Comparison of ENCODE assay signal across 15 mouse cellular contexts in the genomic region with DNA sequence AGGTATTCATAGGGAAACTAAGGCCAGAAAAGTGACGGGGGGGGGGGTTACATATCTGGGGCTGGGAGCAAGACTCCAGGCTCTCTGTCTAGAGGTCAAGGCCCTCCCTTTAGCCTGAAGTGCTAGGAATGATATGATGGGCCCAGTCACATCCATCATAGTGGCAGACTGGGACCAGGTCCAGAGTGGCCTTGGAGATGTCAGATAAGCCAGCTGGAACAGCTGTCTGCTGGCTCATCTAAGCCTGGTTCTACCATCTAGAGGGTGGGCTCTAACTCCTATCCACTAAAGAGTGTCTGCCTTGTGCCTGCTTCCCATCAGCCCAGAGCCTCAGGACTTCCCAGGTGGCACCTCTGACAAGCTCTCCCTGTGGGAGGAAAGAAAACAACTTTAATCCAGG. TPM values are rescaled to one million over a fixed set of nuclear protein-coding genes. Genes with fewer than 3 reads are reported as not detected.
DNase-seq lines count a peak whose midpoint lies in the region; ATAC-seq and TF ChIP-seq lines count a peak whose summit lies in the region.
"Had no signal": no experiment of that assay in that cellular context is flagged by ENCODE, and none has a peak within 500 bp of the region (broad histone marks: within the 10 kb centered on the region; RNA-seq: fewer than 3 reads in every experiment).

No protein-coding gene starts in this region.

- H3K9ac ChIP-seq in intestine, embryonic 16.5 days (ENCODE audit: low read depth, low read length), result no peak overlapping the region
- no peak overlapping the region for H3K9ac ChIP-seq in intestine, postnatal 0 days (ENCODE audit: low read depth, low read length)
- H3K9ac ChIP-seq: forebrain, embryonic 13.5 days had no signal

- H3K9me3 ChIP-seq in intestine, embryonic 16.5 days (ENCODE audit: control insufficient read depth, low read length), result no peaks in the 10 kb centered on the region
- H3K9me3 ChIP-seq in intestine, postnatal 0 days (ENCODE audit: control insufficient read depth), result no peaks in the 10 kb centered on the region
- no peaks in the 10 kb centered on the region for H3K9me3 ChIP-seq in limb, embryonic 10.5 days (replicated peaks)
- H3K9me3 ChIP-seq: forebrain, embryonic 13.5 days had no signal

- 0 out of 2 replicates have a peak overlapping the region, but pooled peaks have one; percentile 37 for H3K27ac ChIP-seq in intestine, embryonic 16.5 days (ENCODE audit: low read length)
- H3K27ac ChIP-seq in intestine, postnatal 0 days (ENCODE audit: low read depth, low read length), result no peak overlapping the region
- H3K27ac ChIP-seq in limb, embryonic 10.5 days, result peak overlapping the region; percentile 46; the same call in 1 of the 2 replicates
- H3K27ac ChIP-seq: forebrain, embryonic 13.5 days had no signal

- no peak overlapping the region for H3K4me2 ChIP-seq in intestine, embryonic 16.5 days (ENCODE audit: low read depth, low read length)
- H3K4me2 ChIP-seq in intestine, postnatal 0 days (replicated peaks; ENCODE audit: low read depth), result no peak overlapping the region
- H3K4me2 ChIP-seq: forebrain, embryonic 13.5 days had no signal

- no peak overlapping the region for H3K4me3 ChIP-seq in intestine, embryonic 16.5 days (ENCODE audit: low read length)
- no peak overlapping the region for H3K4me3 ChIP-seq in intestine, postnatal 0 days (ENCODE audit: low read depth, low read length)
- no peak overlapping the region for H3K4me3 ChIP-seq in limb, embryonic 10.5 days
- H3K4me3 ChIP-seq: forebrain, embryonic 13.5 days had no signal

- TF ChIP-seq CTCF in intestine, postnatal 0 days (IDR thresholded peaks at IDR 0.05; ENCODE audit: low read depth), result no peak

- DNase-seq in adipocyte (ENCODE audit: low spot score), result peak; percentile 75
- peak; percentile 80 to 83 for DNase-seq in adrenal gland, postnatal 36 days
- DNase-seq in limb, embryonic 10.5 days (ENCODE audit: low spot score), result no peak
- no peak for DNase-seq in cerebellum, postnatal 14 days
- no peak for DNase-seq in c-Kit-positive CD71-positive TER-119-positive erythroid progenitor cells, embryonic 14.5 days (ENCODE audit: low spot score)
- DNase-seq: cerebellum, adult 11 months; right cerebral cortex, postnatal 25 days had no signal

- no peaks in the 10 kb centered on the region for H3K36me3 ChIP-seq in intestine, embryonic 16.5 days (ENCODE audit: control insufficient read depth, insufficient read depth, low read length)
- H3K36me3 ChIP-seq in intestine, postnatal 0 days (ENCODE audit: control insufficient read depth, insufficient read depth), result no peaks in the 10 kb centered on the region
- H3K36me3 ChIP-seq in limb, embryonic 10.5 days, result peaks cover 5% of the 10 kb centered on the region

- 58% methylated on average over 1 of the region's 1 CpGs for WGBS in intestine, embryonic 16.5 days
- 76% methylated on average over 1 of the region's 1 CpGs for WGBS in intestine, postnatal 0 days
- WGBS in limb, embryonic 10.5 days, result 92% methylated on average over 1 of the region's 1 CpGs

- no peaks in the 10 kb centered on the region for H3K27me3 ChIP-seq in intestine, embryonic 16.5 days (replicated peaks; ENCODE audit: control insufficient read depth, insufficient read depth, low read length)
- H3K27me3 ChIP-seq in intestine, postnatal 0 days (replicated peaks; ENCODE audit: control insufficient read depth, insufficient read depth, low read length), result no peaks in the 10 kb centered on the region
- H3K27me3 ChIP-seq in limb, embryonic 10.5 days (ENCODE audit: low read depth, poor library complexity, severe bottlenecking), result no peaks in the 10 kb centered on the region
- H3K27me3 ChIP-seq: forebrain, embryonic 13.5 days had no signal

- no peak for ATAC-seq in intestine, embryonic 16.5 days
- ATAC-seq in intestine, postnatal 0 days, result no peak
- ATAC-seq: forebrain, embryonic 13.5 days had no signal

- H3K4me1 ChIP-seq in intestine, embryonic 16.5 days (ENCODE audit: control insufficient read depth, insufficient read depth, low read length), result peaks cover 19% of the 10 kb centered on the region
- 0 out of 2 replicates have a peak, but pooled peaks cover 3% of the 10 kb centered on the region for H3K4me1 ChIP-seq in intestine, postnatal 0 days (replicated peaks; ENCODE audit: control insufficient read depth, insufficient read depth, low read length)
- H3K4me1 ChIP-seq in limb, embryonic 10.5 days, result peaks cover 36% of the 10 kb centered on the region

RNA-seq across cellular contexts. Expression of gene Tpm4, which starts 1.9 kb away (rescaled TPM):
- polyA plus RNA-seq in intestine, embryonic 16.5 days (2015; fragmentation: Nextera tagmentation; extraction: Ambion mirVana), result 510 and 538 TPM in 2 replicates
- 277 and 300 TPM in 2 replicates for polyA plus RNA-seq in intestine, postnatal 0 days (2015; fragmentation: Nextera tagmentation; extraction: Ambion mirVana)
- 100 to 1,000 TPM; 198 to 284 TPM for total RNA-seq in adrenal gland, postnatal 36 days (2021)
- polyA plus RNA-seq in limb, embryonic 10.5 days (2016; fragmentation: Nextera tagmentation; extraction: Ambion mirVana), result 828 and 829 TPM in 2 replicates

RNA-seq across cellular contexts. Expression of gene Olfr374, which starts 26.1 kb away (rescaled TPM):
- 0.13 TPM in 1 of 2 replicates, not detected in the other for polyA plus RNA-seq in intestine, embryonic 16.5 days (2015; fragmentation: Nextera tagmentation; extraction: Ambion mirVana)
- polyA plus RNA-seq in intestine, postnatal 0 days (2015; fragmentation: Nextera tagmentation; extraction: Ambion mirVana), result not detected in 2 replicates
- not detected for total RNA-seq in adrenal gland, postnatal 36 days (2021)
- 0.04 TPM in 1 of 2 replicates, not detected in the other for polyA plus RNA-seq in limb, embryonic 10.5 days (2016; fragmentation: Nextera tagmentation; extraction: Ambion mirVana)
- total RNA-seq: gastrocnemius, postnatal 4 days; left cerebral cortex, postnatal 14 days; megakaryocyte-erythroid progenitor cell, adult 5-6 weeks had no signal
- polyA plus RNA-seq: forebrain, embryonic 13.5 days; large intestine, adult 2 months; neural tube, embryonic 11.5 days had no signal

RNA-seq across cellular contexts. Expression of gene Rab8a, which starts 28.1 kb away (rescaled TPM):
- polyA plus RNA-seq in intestine, embryonic 16.5 days (2015; fragmentation: Nextera tagmentation; extraction: Ambion mirVana), result 177 and 178 TPM in 2 replicates
- 165 and 177 TPM in 2 replicates for polyA plus RNA-seq in intestine, postnatal 0 days (2015; fragmentation: Nextera tagmentation; extraction: Ambion mirVana)
- total RNA-seq in adrenal gland, postnatal 36 days (2021), result 10 to 100 TPM; 56.8 to 67.0 TPM
- polyA plus RNA-seq in limb, embryonic 10.5 days (2016; fragmentation: Nextera tagmentation; extraction: Ambion mirVana), result 137 and 139 TPM in 2 replicates

RNA-seq across cellular contexts. Expression of gene Olfr373, which starts 49.9 kb away (rescaled TPM):
- polyA plus RNA-seq in intestine, embryonic 16.5 days (2015; fragmentation: Nextera tagmentation; extraction: Ambion mirVana), result 0.11 and 0.16 TPM in 2 replicates
- polyA plus RNA-seq in intestine, postnatal 0 days (2015; fragmentation: Nextera tagmentation; extraction: Ambion mirVana), result 0.08 and 0.14 TPM in 2 replicates
- total RNA-seq in adrenal gland, postnatal 36 days (2021), result not detected
- 0.04 TPM in 1 of 2 replicates, not detected in the other for polyA plus RNA-seq in limb, embryonic 10.5 days (2016; fragmentation: Nextera tagmentation; extraction: Ambion mirVana)
- total RNA-seq: gastrocnemius, postnatal 4 days; left cerebral cortex, postnatal 14 days; megakaryocyte-erythroid progenitor cell, adult 5-6 weeks had no signal
- polyA plus RNA-seq: forebrain, embryonic 13.5 days; large intestine, adult 2 months; neural tube, embryonic 11.5 days had no signal

RNA-seq across cellular contexts. Expression of gene Hsh2d, which starts 56.5 kb away (rescaled TPM):
- polyA plus RNA-seq in intestine, embryonic 16.5 days (2015; fragmentation: Nextera tagmentation; extraction: Ambion mirVana), result 2.5 and 2.7 TPM in 2 replicates
- 3.6 and 4.0 TPM in 2 replicates for polyA plus RNA-seq in intestine, postnatal 0 days (2015; fragmentation: Nextera tagmentation; extraction: Ambion mirVana)
- total RNA-seq in adrenal gland, postnatal 36 days (2021), result not detected
- polyA plus RNA-seq in limb, embryonic 10.5 days (2016; fragmentation: Nextera tagmentation; extraction: Ambion mirVana), result not detected in 2 replicates
- total RNA-seq: gastrocnemius, postnatal 4 days; left cerebral cortex, postnatal 14 days had no signal
- polyA plus RNA-seq: forebrain, embryonic 13.5 days; neural tube, embryonic 11.5 days had no signal

Comparison
In these comparisons a context has a peak if more than half of its experiments do, and no peak if none do; other contexts are left out.
1. DNase-seq: peak in adipocyte (single experiment) and adrenal gland, postnatal 36 days (2 of 2); none in limb, embryonic 10.5 days (single experiment), cerebellum, postnatal 14 days (0 of 2) and c-Kit-positive CD71-positive TER-119-positive erythroid progenitor cells, embryonic 14.5 days (single experiment).